19 mouse cellular contexts compared by ENCODE assay signal in genomic region chr4:7379996-7380395, GRCm38 (mm10).
DNase-seq lines count a peak whose midpoint lies in the region; ATAC-seq and TF ChIP-seq lines count a peak whose summit lies in the region.
"Had no signal": no experiment of that assay in that cellular context is flagged by ENCODE, and none has a peak within 500 bp of the region (broad histone marks: within the 10 kb centered on the region; RNA-seq: fewer than 3 reads in every experiment).

No protein-coding gene starts in this region.

- TF ChIP-seq CTCF in intestine, postnatal 0 days (IDR thresholded peaks at IDR 0.05; ENCODE audit: low read depth) = no peak
- TF ChIP-seq CTCF in lung, adult 2 months (IDR thresholded peaks at IDR 0.05; ENCODE audit: insufficient read depth, low read length) = no peak

- TF ChIP-seq POLR2A in lung, adult 2 months (IDR thresholded peaks at IDR 0.05; ENCODE audit: borderline replicate concordance, extremely low read depth, low read depth, low read length) = no peak

- no peak overlapping the region for H3K4me3 ChIP-seq in intestine, embryonic 16.5 days (ENCODE audit: low read length)
- no peak overlapping the region for H3K4me3 ChIP-seq in intestine, postnatal 0 days (ENCODE audit: low read depth, low read length)
- H3K4me3 ChIP-seq in lung, embryonic 16.5 days (ENCODE audit: low read length) = no peak overlapping the region
- H3K4me3 ChIP-seq in lung, adult 2 months (replicated peaks; ENCODE audit: extremely low read depth, low read depth, low read length) = no peak overlapping the region
- no peak overlapping the region for H3K4me3 ChIP-seq in limb, embryonic 15.5 days
- H3K4me3 ChIP-seq: forebrain, embryonic 15.5 days; heart, adult 2 months; heart, embryonic 15.5 days; hindbrain, embryonic 10.5 days had no signal

- no peaks in the 10 kb centered on the region for H3K27me3 ChIP-seq in intestine, embryonic 16.5 days (replicated peaks; ENCODE audit: control insufficient read depth, insufficient read depth, low read length)
- H3K27me3 ChIP-seq in intestine, postnatal 0 days (replicated peaks; ENCODE audit: control insufficient read depth, insufficient read depth, low read length) = no peaks in the 10 kb centered on the region
- no peaks in the 10 kb centered on the region for H3K27me3 ChIP-seq in lung, embryonic 16.5 days (ENCODE audit: control insufficient read depth, insufficient read depth, low read depth, low read length)
- H3K27me3 ChIP-seq in limb, embryonic 15.5 days = no peaks in the 10 kb centered on the region
- H3K27me3 ChIP-seq: forebrain, embryonic 15.5 days; heart, embryonic 15.5 days had no signal

- no peaks in the 10 kb centered on the region for H3K4me1 ChIP-seq in intestine, embryonic 16.5 days (ENCODE audit: control insufficient read depth, insufficient read depth, low read length)
- H3K4me1 ChIP-seq in intestine, postnatal 0 days (replicated peaks; ENCODE audit: control insufficient read depth, insufficient read depth, low read length) = no peaks in the 10 kb centered on the region
- H3K4me1 ChIP-seq in lung, embryonic 16.5 days (replicated peaks; ENCODE audit: control insufficient read depth, insufficient read depth, low read length) = no peaks in the 10 kb centered on the region
- H3K4me1 ChIP-seq in lung, adult 2 months (ENCODE audit: control insufficient read depth, insufficient read depth, low read length) = no peaks in the 10 kb centered on the region; the same call in 1 of the 2 replicates
- H3K4me1 ChIP-seq in limb, embryonic 15.5 days = no peaks in the 10 kb centered on the region
- H3K4me1 ChIP-seq: forebrain, embryonic 15.5 days; heart, embryonic 15.5 days; hindbrain, embryonic 10.5 days had no signal

- no peaks in the 10 kb centered on the region for H3K9me3 ChIP-seq in intestine, embryonic 16.5 days (ENCODE audit: control insufficient read depth, low read length)
- no peaks in the 10 kb centered on the region for H3K9me3 ChIP-seq in intestine, postnatal 0 days (ENCODE audit: control insufficient read depth)
- H3K9me3 ChIP-seq in lung, embryonic 16.5 days (ENCODE audit: control insufficient read depth, low read length) = no peaks in the 10 kb centered on the region
- no peaks in the 10 kb centered on the region for H3K9me3 ChIP-seq in limb, embryonic 15.5 days
- H3K9me3 ChIP-seq: forebrain, embryonic 15.5 days; heart, embryonic 15.5 days; hindbrain, embryonic 10.5 days had no signal

- no peak overlapping the region for H3K9ac ChIP-seq in intestine, embryonic 16.5 days (ENCODE audit: low read depth, low read length)
- H3K9ac ChIP-seq in intestine, postnatal 0 days (ENCODE audit: low read depth, low read length) = no peak overlapping the region
- H3K9ac ChIP-seq in lung, embryonic 16.5 days (ENCODE audit: low read length) = no peak overlapping the region
- H3K9ac ChIP-seq in limb, embryonic 15.5 days = no peak overlapping the region
- H3K9ac ChIP-seq: forebrain, embryonic 15.5 days; heart, embryonic 15.5 days; hindbrain, embryonic 14.5 days had no signal

- H3K4me2 ChIP-seq in intestine, embryonic 16.5 days (ENCODE audit: low read depth, low read length) = no peak overlapping the region
- H3K4me2 ChIP-seq in intestine, postnatal 0 days (replicated peaks; ENCODE audit: low read depth) = no peak overlapping the region
- no peak overlapping the region for H3K4me2 ChIP-seq in lung, embryonic 16.5 days (ENCODE audit: low read depth, low read length)
- H3K4me2 ChIP-seq in limb, embryonic 15.5 days = no peak overlapping the region
- H3K4me2 ChIP-seq: forebrain, embryonic 15.5 days; heart, embryonic 11.5 days; heart, embryonic 15.5 days; hindbrain, embryonic 14.5 days had no signal

- no peak for DNase-seq in lung, adult 2 months
- DNase-seq in adipocyte (ENCODE audit: low spot score) = peak; percentile 3
- no peak for DNase-seq in cerebellum, adult 9-10 months
- DNase-seq: adrenal gland, postnatal 10 days; cerebellum, adult 11-12 months; cerebellum, adult 9-11 months; cerebellum, postnatal 36 days; gastrocnemius, postnatal 14 days; heart, adult 2 months; heart, postnatal 14 days had no signal

- H3K36me3 ChIP-seq in intestine, embryonic 16.5 days (ENCODE audit: control insufficient read depth, insufficient read depth, low read length) = no peaks in the 10 kb centered on the region
- no peaks in the 10 kb centered on the region for H3K36me3 ChIP-seq in intestine, postnatal 0 days (ENCODE audit: control insufficient read depth, insufficient read depth)
- no peaks in the 10 kb centered on the region for H3K36me3 ChIP-seq in lung, embryonic 16.5 days (ENCODE audit: control insufficient read depth, insufficient read depth, low read length)
- H3K36me3 ChIP-seq in limb, embryonic 15.5 days = no peaks in the 10 kb centered on the region
- H3K36me3 ChIP-seq: forebrain, embryonic 15.5 days; heart, embryonic 15.5 days; hindbrain, embryonic 10.5 days had no signal

- 41% methylated on average over 2 of the region's 2 CpGs for WGBS in intestine, embryonic 16.5 days
- WGBS in intestine, postnatal 0 days = 48% methylated on average over 2 of the region's 2 CpGs
- WGBS in lung, embryonic 16.5 days = 6% methylated on average over 2 of the region's 2 CpGs
- 25% methylated on average over 2 of the region's 2 CpGs for WGBS in lung, adult 2 months
- 21% methylated on average over 2 of the region's 2 CpGs for WGBS in limb, embryonic 15.5 days

- no peak overlapping the region for H3K27ac ChIP-seq in intestine, embryonic 16.5 days (ENCODE audit: low read length)
- H3K27ac ChIP-seq in intestine, postnatal 0 days (ENCODE audit: low read depth, low read length) = no peak overlapping the region
- no peak overlapping the region for H3K27ac ChIP-seq in lung, embryonic 16.5 days (ENCODE audit: low read length)
- H3K27ac ChIP-seq in limb, embryonic 15.5 days = no peak overlapping the region
- H3K27ac ChIP-seq: forebrain, embryonic 15.5 days; heart, adult 2 months; heart, embryonic 15.5 days; hindbrain, embryonic 10.5 days; hindbrain, embryonic 14.5 days had no signal

- ATAC-seq in intestine, embryonic 16.5 days = peak; percentile 44
- no peak for ATAC-seq in intestine, postnatal 0 days
- peak; percentile 59; the same call in 1 of the 2 replicates for ATAC-seq in lung, embryonic 16.5 days (ENCODE audit: low read depth)
- ATAC-seq in limb, embryonic 15.5 days (ENCODE audit: insufficient number of reproducible peaks, low FRiP score, low TSS enrichment, low read depth) = 0 out of 2 replicates have a peak, but pooled peaks have one; percentile 48
- ATAC-seq: forebrain, embryonic 15.5 days had no signal
